Mouse (Mus musculus): ENCODE data around the gene Shisa3.

DNA sequence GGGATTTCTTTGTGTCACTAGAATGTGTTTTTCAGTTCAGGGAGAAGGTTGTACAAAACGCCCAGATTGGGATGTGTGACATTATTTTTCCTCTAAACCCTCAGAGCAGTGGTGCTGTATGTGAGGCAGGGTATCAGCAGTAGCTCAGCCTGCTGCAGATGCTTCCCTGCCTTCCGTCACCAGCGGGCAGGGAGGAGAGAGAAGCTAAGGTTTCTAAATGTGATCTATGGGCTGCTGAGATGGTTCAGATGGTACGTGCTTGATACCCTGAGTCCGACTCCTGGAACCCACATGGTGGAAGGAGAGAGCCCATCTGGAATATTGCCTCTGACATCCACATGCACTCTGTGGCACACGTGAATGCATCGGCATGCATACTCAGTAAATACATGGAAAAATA, 12.1 kb upstream of the Shisa3 start:
- TF ChIP-seq MAX (IDR thresholded peaks at IDR 0.05; ENCODE audit: low read length) (no peak), POLR2AphosphoS2 (IDR thresholded peaks at IDR 0.05; ENCODE audit: low read length) (no peak), POLR2A (IDR thresholded peaks at IDR 0.05; ENCODE audit: control insufficient read depth in 1 of 2, insufficient read depth in 1 of 2, low read depth in 1 of 2, low read length in 2 of 2, poor library complexity in 1 of 2) (no peak), HCFC1 (IDR thresholded peaks at IDR 0.05; ENCODE audit: low read depth, low read length) (no peak), JUND (IDR thresholded peaks at IDR 0.05; ENCODE audit: low read depth, low read length) (no peak), ZNF384 (IDR thresholded peaks at IDR 0.05; ENCODE audit: low read depth, low read length) (no peak), ELF1 (IDR thresholded peaks at IDR 0.05; ENCODE audit: low read depth, low read length) (no peak)
